Mouse (Mus musculus) T-helper 17 cell (primary cell): ENCODE results near the gene Myl3.

Source experiments
- in situ Hi-C, 2 experiments: fragments of 300-600 bp; cut with MboI, MseI; formaldehyde crosslinking; loops; 1 replicate in 1 of 2; 2 replicates in 1 of 2; pipeline ENCODE4 v1.15.1; 2025; ENCODE audit warnings: high pct_unique_total_duplicates in 2 of 2

Gene Myl3

GRCm38 (mm10) chr9:110813789-110814188 is 72.1 kb downstream of the Myl3 start, which contains the start of gene Prss44:
Gene Prss44, plus strand, starts transcription at chr9:110813994.
- in situ Hi-C loops = no loop called here
